Mouse (Mus musculus) inflammation-experienced regulatory T-cells, adult 16 weeks (primary cell): ENCODE results near the gene Gm648. TPM values are rescaled to one million over a fixed set of nuclear protein-coding genes. Genes with fewer than 3 reads are reported as not detected.

Experiments
- polyA plus RNA-seq: library from polyadenylated mRNA; unstranded; fragments of 100-300 nt; shearing (Covaris generic); gene quantifications from one replicate; pipeline ENCODE4 v1.2.1, GENCODE M21; 2017

Gm648 gene
- not detected for polyA plus RNA-seq

DNA sequence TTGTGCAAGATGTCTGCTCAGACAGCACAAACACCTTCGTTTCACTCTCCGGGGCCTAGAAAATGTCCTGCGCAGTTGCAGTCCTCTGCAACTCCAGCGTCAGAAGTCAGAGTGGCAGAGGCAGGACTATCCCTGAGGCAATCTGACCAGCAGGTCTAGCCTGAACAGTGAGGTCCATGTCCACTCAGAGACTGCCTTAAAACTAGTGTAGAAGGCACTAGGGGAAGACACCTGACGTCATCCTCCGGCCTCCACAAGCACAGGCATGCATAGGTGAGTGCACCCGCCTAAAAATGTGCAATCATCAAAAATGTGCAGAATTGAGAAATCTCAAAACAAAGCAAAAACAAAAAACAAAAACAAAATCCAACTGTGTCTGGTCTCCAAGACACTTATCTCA, at the start of gene Gm648:
TSS of gene Gm648 (minus strand) at position 101 of the 400 bp plus-strand sequence.

DNA sequence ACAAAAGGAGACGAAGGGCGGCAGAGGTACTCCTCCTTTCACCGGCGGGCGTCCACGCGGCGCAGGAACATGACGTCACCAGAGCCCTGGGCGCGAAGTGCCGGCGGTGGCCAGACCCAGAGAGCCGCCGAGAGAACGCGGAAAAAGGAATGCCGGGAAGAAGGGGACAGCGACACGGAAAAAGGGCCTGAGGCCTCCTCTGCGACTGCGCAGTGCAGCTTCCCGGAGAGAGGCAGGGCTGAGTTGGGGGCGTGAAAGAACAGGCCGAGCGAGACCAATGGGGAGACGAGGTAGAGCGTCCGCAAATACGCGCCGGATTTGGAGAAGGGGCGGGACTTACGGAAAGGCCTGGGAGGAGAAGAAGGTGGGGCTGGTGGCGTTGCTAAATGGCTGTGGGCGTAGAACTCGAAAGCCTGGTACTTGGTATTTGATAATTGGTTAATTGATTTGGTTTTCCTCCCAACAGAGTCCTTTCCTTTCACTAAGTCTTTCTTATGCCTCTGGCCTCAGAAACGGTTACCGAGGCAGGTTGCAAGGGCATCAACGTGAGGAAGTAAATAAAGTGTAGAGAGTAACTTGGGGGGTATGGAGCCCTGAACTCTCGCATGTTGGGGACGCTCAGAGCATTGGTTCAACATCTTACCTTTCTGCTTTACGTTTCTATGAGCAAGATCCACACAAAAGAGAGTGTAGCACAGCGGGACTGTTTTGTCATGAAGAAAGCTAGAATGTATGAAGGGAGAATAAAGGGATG, 48.7 kb upstream of the Gm648 start, which contains the start of gene Mmgt1:
TSS of gene Mmgt1 (minus strand) at position 183 of the 754 bp plus-strand sequence.

GRCm38 (mm10) chrX:56524442-56524841, 25.0 kb downstream of the Gm648 start, which contains the start of gene Gm10477:
TSS of gene Gm10477 (plus strand) at chrX:56524742.

Other genes with a start within 250 kb of the Gm648 start
- gene Zfp449, start 203.2 kb downstream of the Gm648 start, polyA plus RNA-seq = 1.5 TPM
- gene Smim10l2a, start 175.0 kb downstream of the Gm648 start, polyA plus RNA-seq = 9.3 TPM
- gene Gm2174, start 101.6 kb downstream of the Gm648 start, polyA plus RNA-seq = not detected
- gene Ints6l, start 94.7 kb downstream of the Gm648 start, polyA plus RNA-seq = 49.3 TPM
- not detected for gene Gm10477, start 24.9 kb downstream of the Gm648 start, polyA plus RNA-seq
- 11.9 TPM for gene Mmgt1, start 48.5 kb upstream of the Gm648 start, polyA plus RNA-seq
- gene Slc9a6, start 60.2 kb upstream of the Gm648 start, polyA plus RNA-seq = 20.0 TPM
- gene Fhl1, start 182.2 kb upstream of the Gm648 start, polyA plus RNA-seq = not detected